Mouse (Mus musculus): ENCODE data around the gene Vezt.

DNA sequence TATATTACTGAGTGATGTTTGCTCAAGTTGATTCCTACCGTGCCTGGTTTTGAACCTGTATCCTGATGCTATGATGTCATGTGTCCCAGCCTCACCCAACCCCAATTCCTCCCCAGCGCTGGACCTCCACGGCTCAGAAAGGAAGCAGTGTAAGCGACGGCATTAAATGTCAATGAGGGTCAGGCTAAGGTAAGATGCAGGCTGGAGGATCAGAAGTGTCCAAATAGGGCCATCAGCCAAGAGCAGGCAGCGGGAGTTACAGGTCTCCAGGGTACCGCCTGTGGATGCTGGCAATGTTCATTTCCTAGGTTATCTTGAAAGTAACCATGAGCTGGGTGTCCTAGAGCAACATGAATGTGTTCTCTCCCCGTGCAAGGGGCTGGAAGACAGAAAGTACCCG, 104.2 kb downstream of the Vezt start:
- TF ChIP-seq ZNF384 (IDR thresholded peaks at IDR 0.05; ENCODE audit: low read depth, low read length): no peak
- TF ChIP-seq CHD2 (IDR thresholded peaks at IDR 0.05; ENCODE audit: low read depth, low read length): no peak
- no peak for TF ChIP-seq ZC3H11A (IDR thresholded peaks at IDR 0.05; ENCODE audit: borderline replicate concordance, low read depth, low read length)
- no peak for TF ChIP-seq MAFK (IDR thresholded peaks at IDR 0.05; ENCODE audit: insufficient read depth, low read depth, low read length)
- TF ChIP-seq HCFC1 (IDR thresholded peaks at IDR 0.05; ENCODE audit: borderline replicate concordance, insufficient read depth, low read length): no peak
